Mouse (Mus musculus): ENCODE measurements at regions not wholly inside any gene's neighbourhood (a gene's known extent, or its start where the extent isn't known, plus 50 kb on each side); places are given as distances from the start of the nearest gene placed in this dataset.

- Histone ChIP-seq H3K9me3 (ENCODE audit: low read length) (0 out of 2 replicates have a peak, but pooled peaks cover 2% of the 10 kb centered on the region), H3K4me1 (ENCODE audit: insufficient read depth, low read depth, low read length) (peaks cover 7% of the 10 kb centered on the region; the same call in 1 of the 2 replicates), H3K27me3 (replicated peaks; ENCODE audit: insufficient read depth, low read length) (no peaks in the 10 kb centered on the region), H3K4me2 (replicated peaks; ENCODE audit: low read depth, low read length) (no peak overlapping the region), H3K27ac (ENCODE audit: low read length) (0 out of 2 replicates have a peak overlapping the region, but pooled peaks have one; percentile 14), H3K9ac (replicated peaks; ENCODE audit: low read depth) (no peak overlapping the region), H3K4me3 (ENCODE audit: low read depth, low read length) (no peak overlapping the region), H3K36me3 (ENCODE audit: insufficient read depth, low read length) (no peaks in the 10 kb centered on the region)
- ATAC-seq = no peak
- no peak for TF ChIP-seq EP300 (IDR thresholded peaks at IDR 0.05)
- WGBS = 73% methylated on average over 1 of the region's 1 CpGs
- no peak for DNase-seq (ENCODE audit: low spot score)
These were observed 519.2 kb upstream of the Lrrc6 start for GRCm38 (mm10) chr15:67019891-67020290.

GRCm38 (mm10) chr15:67019194-67019661 lies 518.5 kb upstream of the Lrrc6 start:
- ATAC-seq (peak; percentile 82), DNase-seq (ENCODE audit: low spot score) (peak; percentile 71)
- Histone ChIP-seq H3K4me3 (ENCODE audit: low read depth, low read length) (no peak overlapping the region), H3K27ac (ENCODE audit: low read length) (peak overlapping the region; percentile 14; the same call in 1 of the 2 replicates), H3K9me3 (ENCODE audit: low read length) (0 out of 2 replicates have a peak, but pooled peaks cover 2% of the 10 kb centered on the region), H3K36me3 (ENCODE audit: insufficient read depth, low read length) (no peaks in the 10 kb centered on the region), H3K4me1 (ENCODE audit: insufficient read depth, low read depth, low read length) (peaks cover 7% of the 10 kb centered on the region; the same call in 1 of the 2 replicates), H3K4me2 (replicated peaks; ENCODE audit: low read depth, low read length) (no peak overlapping the region), H3K27me3 (replicated peaks; ENCODE audit: insufficient read depth, low read length) (no peaks in the 10 kb centered on the region), H3K9ac (replicated peaks; ENCODE audit: low read depth) (no peak overlapping the region)
- 14% methylated on average over 6 of the region's 6 CpGs for WGBS
- TF ChIP-seq EP300 (IDR thresholded peaks at IDR 0.05) = no peak
- no peak for TF ChIP-seq CTCF (IDR thresholded peaks at IDR 0.05)
